ENCODE assay signal across 9 mouse cellular contexts in the genomic region with DNA sequence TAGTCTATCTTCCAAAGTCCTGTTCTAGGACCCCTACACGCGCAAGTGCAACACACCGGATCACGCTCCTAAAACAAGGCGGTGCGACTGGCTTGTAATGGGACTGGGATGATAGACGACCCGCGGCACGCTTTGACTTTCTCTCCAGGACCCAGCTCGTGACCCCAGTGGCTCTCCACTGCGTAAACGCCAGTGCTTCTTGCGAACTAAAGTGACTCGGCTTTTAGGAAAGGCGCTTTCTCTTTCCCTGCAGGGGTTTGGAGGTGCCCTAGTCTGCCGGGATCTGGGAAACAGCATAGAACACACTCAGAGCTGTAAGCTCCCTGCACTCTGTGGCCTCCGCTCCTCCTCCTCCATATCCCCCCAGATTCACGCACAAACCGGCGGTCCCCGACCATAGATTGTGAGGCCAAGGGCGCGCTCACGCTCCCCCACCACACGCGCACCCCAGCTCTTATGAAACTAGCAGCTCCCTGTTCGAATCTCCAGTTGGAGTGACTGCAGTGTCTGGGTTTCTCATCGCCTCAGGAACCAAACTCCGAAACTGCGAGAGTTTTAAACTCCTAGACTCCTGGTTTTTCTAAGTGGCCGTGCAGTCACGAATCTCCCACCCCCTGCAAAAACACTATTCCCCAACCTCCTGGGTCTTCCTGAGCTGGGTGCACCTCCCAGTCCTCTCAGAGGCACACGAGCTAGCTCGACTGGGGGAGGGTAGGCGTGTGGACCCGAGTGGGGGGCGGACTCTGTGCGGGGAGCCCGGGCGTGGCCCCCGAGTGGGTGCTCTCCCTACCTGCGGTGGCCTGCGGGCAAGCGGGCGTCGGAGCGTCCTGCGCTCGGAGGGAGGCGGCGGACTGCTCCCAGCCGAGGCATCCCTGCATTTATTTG. TPM values are rescaled to one million over a fixed set of nuclear protein-coding genes. Genes with fewer than 3 reads are reported as not detected.
DNase-seq lines count a peak whose midpoint lies in the region; ATAC-seq and TF ChIP-seq lines count a peak whose summit lies in the region.
"Had no signal": no experiment of that assay in that cellular context is flagged by ENCODE, and none has a peak within 500 bp of the region (broad histone marks: within the 10 kb centered on the region; RNA-seq: fewer than 3 reads in every experiment).

No protein-coding gene starts in this region.

- DNase-seq in heart, adult 11 months: peak; percentile 79
- DNase-seq in heart, adult 8-10 months (ENCODE audit: low spot score): no peak
- peak; percentile 64 for DNase-seq in embryonic facial prominence, embryonic 10.5 days (ENCODE audit: low spot score)
- DNase-seq in limb, embryonic 14.5 days (ENCODE audit: low spot score): no peak
- no peak for DNase-seq in right cerebral cortex, postnatal 25 days
- DNase-seq in cerebellum, adult 8-10 months: no peak
- DNase-seq in right cerebral cortex, postnatal 10 days (ENCODE audit: low spot score in 2 of 2): no peak

- H3K27ac ChIP-seq in embryonic facial prominence, embryonic 10.5 days (replicated peaks): no peak overlapping the region; the same call in 1 of the 2 replicates
- no peak overlapping the region for H3K27ac ChIP-seq in limb, embryonic 14.5 days (replicated peaks; ENCODE audit: low read depth, low read length)
- peak overlapping the region; percentile 71 for H3K27ac ChIP-seq in midbrain, embryonic 13.5 days

- H3K4me3 ChIP-seq in embryonic facial prominence, embryonic 10.5 days: peak overlapping the region; percentile 24
- peak overlapping the region; percentile 4; the same call in 1 of the 2 replicates for H3K4me3 ChIP-seq in limb, embryonic 14.5 days (replicated peaks; ENCODE audit: low read length)
- peak overlapping the region; percentile 27 for H3K4me3 ChIP-seq in midbrain, embryonic 13.5 days (replicated peaks)

- H3K27me3 ChIP-seq in embryonic facial prominence, embryonic 10.5 days (replicated peaks; ENCODE audit: low read depth, poor library complexity, severe bottlenecking): peaks cover 100% of the 10 kb centered on the region
- peaks cover 99% of the 10 kb centered on the region for H3K27me3 ChIP-seq in limb, embryonic 14.5 days (ENCODE audit: control insufficient read depth, insufficient read depth, low read length)
- peaks cover 100% of the 10 kb centered on the region for H3K27me3 ChIP-seq in midbrain, embryonic 13.5 days

- under 1% methylated on average over 53 of the region's 53 CpGs for WGBS in embryonic facial prominence, embryonic 10.5 days
- 1% methylated on average over 52 of the region's 53 CpGs for WGBS in limb, embryonic 14.5 days
- under 1% methylated on average over 53 of the region's 53 CpGs for WGBS in midbrain, embryonic 13.5 days

- no peaks in the 10 kb centered on the region for H3K36me3 ChIP-seq in embryonic facial prominence, embryonic 10.5 days (replicated peaks)
- no peaks in the 10 kb centered on the region for H3K36me3 ChIP-seq in limb, embryonic 14.5 days (ENCODE audit: control insufficient read depth, insufficient read depth, low read length)
- no peaks in the 10 kb centered on the region for H3K36me3 ChIP-seq in midbrain, embryonic 13.5 days

- TF ChIP-seq POLR2A in limb, embryonic 14.5 days (IDR thresholded peaks at IDR 0.05; ENCODE audit: borderline replicate concordance, extremely low read depth, insufficient read depth, insufficient read length): no peak

- H3K9ac ChIP-seq in limb, embryonic 14.5 days (ENCODE audit: low read depth, low read length, severe bottlenecking): no peak overlapping the region
- H3K9ac ChIP-seq in midbrain, embryonic 13.5 days (replicated peaks): peak overlapping the region; percentile 50

- H3K4me2 ChIP-seq in limb, embryonic 14.5 days (replicated peaks; ENCODE audit: low read depth, low read length, severe bottlenecking): no peak overlapping the region
- peak overlapping the region; percentile 25 for H3K4me2 ChIP-seq in midbrain, embryonic 13.5 days (replicated peaks)

- no peak for ATAC-seq in limb, embryonic 14.5 days (ENCODE audit: low FRiP score, low read depth)
- ATAC-seq in midbrain, embryonic 13.5 days: no peak
- ATAC-seq: inflammation-experienced regulatory T-cells, adult 6 months had no signal

- no peaks in the 10 kb centered on the region for H3K9me3 ChIP-seq in embryonic facial prominence, embryonic 10.5 days
- H3K9me3 ChIP-seq in limb, embryonic 14.5 days (ENCODE audit: control insufficient read depth, low read length): no peaks in the 10 kb centered on the region
- H3K9me3 ChIP-seq in midbrain, embryonic 13.5 days: no peaks in the 10 kb centered on the region

- peaks cover 21% of the 10 kb centered on the region; the same call in 1 of the 2 replicates for H3K4me1 ChIP-seq in embryonic facial prominence, embryonic 10.5 days
- H3K4me1 ChIP-seq in limb, embryonic 14.5 days (ENCODE audit: control insufficient read depth, insufficient read depth, low read length): no peaks in the 10 kb centered on the region; the same call in 1 of the 2 replicates
- peaks cover 6% of the 10 kb centered on the region; the same call in 1 of the 2 replicates for H3K4me1 ChIP-seq in midbrain, embryonic 13.5 days (replicated peaks)

RNA-seq across cellular contexts. Expression of gene Foxa2, which starts 7.2 kb away (rescaled TPM):
- not detected for total RNA-seq in heart, adult 8-10 months (2022)
- 1.8 and 2.4 TPM in 2 replicates for polyA plus RNA-seq in embryonic facial prominence, embryonic 10.5 days (2016; fragmentation: Nextera tagmentation; extraction: Ambion mirVana)
- 1.7 and 3.8 TPM in 2 replicates for polyA plus RNA-seq in limb, embryonic 14.5 days (2012; rRNA removed)
- 0.14 and 0.15 TPM in 2 replicates for polyA plus RNA-seq in limb, embryonic 14.5 days (2014; fragmentation: Nextera tagmentation; extraction: Ambion mirVana)
- 4.0 and 9.2 TPM in 2 replicates for polyA plus RNA-seq in midbrain, embryonic 13.5 days (2015; fragmentation: Nextera tagmentation; extraction: Ambion mirVana)
- polyA plus RNA-seq: inflammation-experienced regulatory T-cells, adult 6 months had no signal

Comparison
In these comparisons a context has a peak if more than half of its experiments do, and no peak if none do; other contexts are left out.
1. DNase-seq: peak in heart, adult 11 months (single experiment) and embryonic facial prominence, embryonic 10.5 days (single experiment); none in heart, adult 8-10 months (single experiment), limb, embryonic 14.5 days (single experiment), right cerebral cortex, postnatal 25 days (single experiment), cerebellum, adult 8-10 months (single experiment) and right cerebral cortex, postnatal 10 days (0 of 2).
2. Peak in every context shown above with its lines, with median percentiles within 50 percentile points of each other: H3K4me3 ChIP-seq.